Mouse (Mus musculus) layer of hippocampus, postnatal 25 days (tissue): ENCODE measurements around the gene 4930562C15Rik. TPM values are rescaled to one million over a fixed set of nuclear protein-coding genes. Genes with fewer than 3 reads are reported as not detected.
A peak's percentile ranks its signal among the peaks of the same experiment; 100 is the strongest.
"Not testable (repeated sequence)": the region's sequence is repeated elsewhere in the genome, so short reads cannot be mapped to it uniquely, and the experiment has no call there.

Experiments used
- DNase-seq, 2 experiments: peaks; one replicate each; pipeline ENCODE4 v3.0.0; 2022; ENCODE audit warnings: mixed read lengths in 2 of 2, low spot score in 1 of 2; ENCODE audit errors: extremely low spot score in 1 of 2
- total RNA-seq, 2 experiments: library from RNA; stranded (reverse); gene quantifications; 2 replicates each; pipeline ENCODE4 v1.2.3; 2021

4930562C15Rik gene
- total RNA-seq = not detected

- DNase-seq = no peak
Observed at GRCm38 (mm10) chr16:4835191-4835590, at the start of gene 4930562C15Rik. TSS of gene 4930562C15Rik (plus strand) at chr16:4835416.

DNA sequence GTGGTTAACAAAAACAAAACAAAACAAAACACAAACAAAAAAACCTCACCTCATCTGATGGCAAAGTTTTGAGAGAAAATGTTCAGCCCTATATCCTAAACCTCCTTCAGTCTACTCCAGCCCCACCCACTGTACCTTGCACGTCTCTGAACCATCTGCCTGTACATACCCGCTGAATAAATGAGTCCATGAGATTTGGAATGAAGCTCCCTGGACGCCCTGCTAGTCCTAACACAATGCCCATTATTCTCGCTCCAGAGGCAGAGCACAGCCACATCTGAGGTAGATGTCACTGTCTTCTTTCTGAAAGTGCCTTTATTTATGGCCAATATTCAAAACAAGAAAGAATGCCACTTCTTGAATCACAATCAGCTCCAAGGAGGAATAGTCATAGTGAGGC lies 49.5 kb upstream of the 4930562C15Rik start:
- DNase-seq = no peak

DNA sequence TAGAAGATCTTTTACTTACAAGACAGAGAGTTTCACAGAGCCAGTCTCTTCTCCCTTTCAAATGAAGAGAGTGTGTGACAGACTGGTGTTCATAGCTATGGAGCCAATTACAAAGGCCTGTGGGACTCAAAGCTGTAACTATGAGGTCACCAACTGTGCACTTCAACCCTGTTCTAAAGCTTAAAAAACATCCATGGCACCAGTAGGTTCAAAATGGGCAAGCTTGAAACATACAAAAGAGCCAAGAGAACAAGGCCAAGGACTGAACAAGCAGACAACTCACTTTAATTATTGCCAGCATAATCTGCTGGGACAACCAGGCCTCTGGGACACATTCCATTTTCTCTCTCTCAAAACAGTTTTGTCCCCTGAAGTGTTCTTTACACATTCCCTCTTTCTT lies 47.0 kb upstream of the 4930562C15Rik start:
- no peak for DNase-seq

- no peak for DNase-seq
Observed at GRCm38 (mm10) chr16:4789311-4789768, 45.9 kb upstream of the 4930562C15Rik start.

DNA sequence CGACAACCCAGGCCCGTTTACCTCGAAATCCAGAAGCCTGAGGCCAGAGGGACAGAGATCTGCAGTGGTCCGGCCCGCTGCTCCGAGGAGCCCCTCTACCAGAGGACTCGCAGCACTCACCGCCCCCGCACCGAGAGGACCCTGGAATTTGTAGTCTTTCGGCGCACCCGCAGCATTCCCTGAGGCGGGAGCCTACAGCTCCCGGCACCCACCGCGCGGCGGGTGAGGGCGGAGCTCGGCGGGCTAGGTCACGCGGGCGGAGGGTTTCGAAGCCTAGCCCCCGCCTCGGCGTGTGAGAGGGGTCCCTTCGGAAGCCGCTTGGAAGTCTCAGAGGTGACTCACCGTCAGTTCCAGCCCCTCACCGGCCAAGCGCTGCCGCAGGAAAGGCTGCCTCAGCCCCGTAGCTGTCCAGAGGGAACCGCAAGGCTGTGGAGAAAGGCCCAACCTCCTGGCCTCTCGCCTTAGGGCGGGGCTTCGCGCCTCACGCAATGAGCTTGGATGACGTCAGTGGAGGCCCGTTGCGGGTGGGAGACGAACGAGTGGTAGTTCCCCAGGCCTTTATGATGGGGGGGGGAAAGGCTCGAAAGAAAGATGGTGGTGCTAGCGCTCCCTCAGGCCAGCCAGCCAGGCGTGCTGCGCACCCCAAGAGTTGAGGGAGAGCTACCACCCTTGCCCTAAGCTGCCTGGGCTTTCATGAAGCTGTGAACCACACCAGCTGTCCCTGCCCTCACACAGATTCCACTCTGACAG lies 45.2 kb upstream of the 4930562C15Rik start, which contains the start of gene Cdip1:
Cdip1 (minus strand) TSS at position 483 of the 750 bp plus-strand sequence.
- DNase-seq = peak; percentile 90 to 95

DNA sequence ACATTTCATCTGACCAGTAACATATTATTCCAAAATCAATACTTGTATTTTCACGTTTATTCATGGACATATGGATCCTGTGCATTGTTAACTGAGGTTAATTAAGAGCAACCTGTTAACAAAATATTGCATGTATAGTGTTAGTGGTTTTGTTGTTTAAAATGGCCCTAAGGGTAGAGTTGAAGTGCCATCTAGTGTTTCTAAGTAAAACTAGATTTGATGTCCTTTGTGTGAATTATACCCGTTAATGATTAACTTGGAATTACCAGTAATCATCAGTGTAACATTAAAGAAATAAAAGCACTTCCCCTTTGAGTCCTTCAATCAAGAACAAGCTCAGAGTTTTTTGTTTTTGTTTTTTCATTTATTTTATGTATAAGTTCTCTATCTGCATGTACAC lies 43.9 kb upstream of the 4930562C15Rik start:
- DNase-seq = no peak

- DNase-seq = no peak
Observed at GRCm38 (mm10) chr16:4796631-4797030, 38.6 kb upstream of the 4930562C15Rik start.

GRCm38 (mm10) chr16:4818349-4818748 lies 16.9 kb upstream of the 4930562C15Rik start:
- no peak for DNase-seq

- not testable (repeated sequence) for DNase-seq
Observed at GRCm38 (mm10) chr16:4824466-4824865, 10.8 kb upstream of the 4930562C15Rik start.

DNA sequence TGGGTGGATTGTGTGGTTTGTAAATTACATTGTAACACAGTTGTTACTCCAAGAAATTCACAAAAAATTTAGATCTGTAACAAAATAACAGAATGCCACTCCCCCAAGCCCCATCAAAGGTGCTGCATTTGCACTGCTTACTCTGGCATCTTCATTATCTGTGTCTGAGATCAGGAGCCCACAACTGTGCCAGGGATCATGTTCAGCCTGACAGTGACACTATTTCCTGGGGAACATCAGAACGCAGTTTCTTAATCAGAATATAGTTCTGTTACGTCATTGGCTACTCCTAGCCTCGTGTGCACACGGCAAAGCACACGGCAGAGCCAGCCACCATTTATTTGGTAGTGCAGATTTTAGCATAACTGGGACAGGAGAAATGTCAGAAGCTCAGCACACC lies 7.6 kb upstream of the 4930562C15Rik start:
- no peak for DNase-seq

- no peak for DNase-seq
Observed at GRCm38 (mm10) chr16:4829271-4829900, 5.8 kb upstream of the 4930562C15Rik start.

DNA sequence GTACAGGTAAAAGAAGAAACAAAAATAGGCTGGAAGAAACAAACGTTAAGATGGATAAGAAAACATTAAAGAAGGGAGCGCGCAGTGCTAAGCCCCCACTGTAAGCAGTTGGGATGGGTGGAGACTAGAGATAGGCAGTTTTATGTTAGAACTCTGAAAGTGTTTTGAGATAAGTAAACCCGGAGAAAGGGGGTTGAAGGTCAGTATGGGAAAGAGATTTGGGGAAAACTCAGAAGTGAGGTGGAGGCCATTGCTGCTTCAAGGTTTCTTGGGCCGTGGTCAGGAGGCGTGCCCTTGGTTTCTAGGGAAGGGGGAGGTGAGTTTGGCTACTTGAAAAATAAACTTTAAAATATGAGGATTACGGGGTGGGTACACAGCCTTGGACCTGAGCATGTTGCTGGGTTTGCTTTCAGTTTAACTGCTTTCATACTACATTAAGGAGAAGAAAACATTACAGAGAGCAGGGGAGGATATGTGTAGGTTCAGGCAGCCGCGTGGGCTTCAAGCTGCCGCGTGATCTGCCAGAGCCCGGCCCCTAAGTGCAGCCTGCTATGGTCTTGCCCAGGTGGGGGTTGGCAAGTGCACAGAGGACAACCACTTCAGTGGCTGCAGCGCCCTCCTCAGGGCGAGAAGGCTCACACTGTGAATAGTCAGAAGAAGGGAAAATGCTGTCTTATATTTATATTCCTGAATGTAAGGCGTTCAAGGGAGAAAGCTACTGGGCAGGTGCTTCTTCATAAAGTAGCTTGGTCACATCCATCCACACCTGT lies 3.4 kb upstream of the 4930562C15Rik start:
- no peak for DNase-seq

- no peak for DNase-seq
Observed at GRCm38 (mm10) chr16:4833858-4834257, 1.4 kb upstream of the 4930562C15Rik start.

DNA sequence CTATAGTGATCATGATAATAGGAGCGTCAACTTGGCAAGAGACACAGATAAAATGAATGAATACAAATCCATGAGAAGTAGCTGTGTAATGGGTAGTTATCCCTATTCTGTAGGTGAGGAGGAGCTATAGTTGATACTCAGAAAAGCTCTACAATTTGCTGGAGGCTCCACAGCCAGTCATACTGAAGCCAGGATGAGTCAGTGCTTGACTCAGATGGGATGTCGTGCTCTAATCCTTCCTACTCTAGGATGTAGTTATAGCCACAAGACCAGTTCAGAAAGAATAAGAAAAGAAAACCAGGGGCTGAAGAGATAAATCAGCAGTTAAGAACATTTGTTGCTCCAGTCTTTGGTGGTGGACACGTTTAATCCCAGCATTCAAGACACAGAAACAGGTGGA lies 2.4 kb downstream of the 4930562C15Rik start:
- DNase-seq = no peak

- DNase-seq = no peak
Observed at GRCm38 (mm10) chr16:4839552-4839951, 4.3 kb downstream of the 4930562C15Rik start.

DNA sequence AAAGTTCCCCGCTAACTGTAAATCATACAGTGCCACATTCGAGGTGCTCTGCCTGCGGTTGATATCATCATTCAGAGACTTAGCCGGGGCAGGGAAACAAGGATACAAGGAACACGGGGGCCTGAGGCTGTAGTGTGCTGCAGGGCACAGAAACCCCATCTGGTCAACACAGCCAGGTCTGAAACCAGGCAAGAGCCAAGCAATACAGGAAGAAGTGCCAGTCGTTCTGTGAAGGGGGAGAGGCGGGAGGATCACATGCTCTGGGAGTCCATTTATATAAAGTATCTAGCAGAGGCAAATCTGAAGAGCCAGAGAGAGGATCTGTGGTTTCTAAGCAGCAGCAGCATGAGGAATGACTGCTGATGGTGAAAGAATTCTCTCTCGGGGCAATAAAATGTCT lies 5.0 kb downstream of the 4930562C15Rik start:
- DNase-seq = no peak

DNA sequence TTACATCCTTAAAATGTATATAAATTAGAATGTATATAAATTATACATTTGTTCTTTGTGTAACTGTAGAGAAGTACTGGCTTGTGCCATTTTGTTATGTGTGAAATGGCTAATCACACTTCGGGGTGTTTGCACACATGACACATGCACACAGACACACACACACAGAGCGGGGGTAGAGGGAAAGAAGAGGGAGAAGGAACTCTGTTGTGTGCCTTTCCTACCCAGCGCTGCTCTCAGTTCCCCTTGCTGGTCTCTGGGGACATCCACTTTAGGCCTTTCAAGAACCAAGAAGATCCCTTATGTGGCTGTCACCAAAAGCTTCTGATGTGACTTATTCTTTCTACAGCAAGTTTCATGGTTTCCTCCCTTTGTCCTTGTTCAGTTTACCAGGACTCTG lies 11.8 kb downstream of the 4930562C15Rik start:
- DNase-seq = no peak

- DNase-seq = no peak
Observed at GRCm38 (mm10) chr16:4848090-4848489, 12.9 kb downstream of the 4930562C15Rik start.

GRCm38 (mm10) chr16:4850361-4850760 lies 15.1 kb downstream of the 4930562C15Rik start:
- DNase-seq = no peak

DNA sequence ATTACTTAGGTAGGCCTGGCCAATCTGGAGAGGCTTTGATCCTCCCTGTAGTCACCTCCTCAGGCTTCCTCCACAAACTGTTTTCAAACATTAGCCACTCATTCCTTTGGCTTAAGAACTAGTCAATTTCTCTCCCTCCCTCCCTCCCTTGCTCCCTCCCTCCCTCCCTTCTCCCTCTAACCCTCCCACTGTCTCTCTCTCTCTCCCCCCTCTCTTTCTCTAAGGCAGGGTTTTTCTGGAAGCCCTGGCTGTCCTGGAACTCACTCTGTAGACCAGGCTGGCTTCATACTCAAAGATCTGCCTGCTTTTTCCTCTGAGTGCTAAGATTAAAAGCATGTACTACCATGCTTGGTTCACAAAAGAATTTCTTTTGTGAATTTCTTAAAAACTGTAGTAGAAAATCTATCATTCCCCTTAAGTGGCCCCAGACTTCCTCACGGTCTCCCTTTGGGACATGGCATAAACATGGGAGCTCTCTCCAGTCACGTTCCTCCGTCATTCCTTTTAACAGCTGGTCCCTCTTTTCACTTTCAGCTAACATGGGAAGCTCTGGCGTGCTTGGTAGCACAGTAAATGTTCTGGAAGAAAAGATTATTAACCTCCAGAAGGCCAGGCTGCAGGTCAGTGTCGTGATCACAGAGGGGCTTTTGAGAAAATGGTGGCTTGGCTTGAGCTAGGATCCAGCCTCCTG lies 15.9 kb downstream of the 4930562C15Rik start:
- DNase-seq = no peak
